17 mouse cellular contexts compared by ENCODE assay signal in the genomic region with DNA sequence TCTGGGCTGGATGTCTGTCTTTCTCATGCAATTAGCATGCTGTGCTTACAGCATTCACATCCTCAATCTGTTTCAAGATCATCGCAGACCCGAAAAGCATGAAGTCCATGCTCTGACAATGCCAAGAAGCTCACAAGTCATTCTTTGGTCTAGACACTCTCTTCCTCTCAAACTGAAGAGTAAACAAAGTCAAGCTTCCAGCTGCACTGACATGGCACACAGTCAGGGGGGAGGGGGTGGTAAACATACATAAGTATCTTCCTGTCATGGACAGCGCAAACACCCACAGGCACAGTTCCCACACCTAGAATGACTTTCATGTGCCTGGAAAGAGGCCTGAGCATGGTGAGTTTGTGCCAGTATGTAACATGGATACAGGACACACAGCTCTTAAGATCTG.
"Had no signal": no experiment of that assay in that cellular context is flagged by ENCODE, and none has a peak within 500 bp of the region (broad histone marks: within the 10 kb centered on the region; RNA-seq: fewer than 3 reads in every experiment).

No protein-coding gene starts in this region.

- H3K4me2 ChIP-seq: liver, embryonic 11.5 days; liver, embryonic 13.5 days; liver, embryonic 15.5 days; midbrain, embryonic 11.5 days; midbrain, embryonic 13.5 days; midbrain, embryonic 15.5 days; neural tube, embryonic 12.5 days; stomach, embryonic 15.5 days had no signal

- H3K36me3 ChIP-seq: liver, embryonic 13.5 days; liver, embryonic 15.5 days; midbrain, embryonic 13.5 days; midbrain, embryonic 15.5 days; neural tube, embryonic 12.5 days; stomach, embryonic 15.5 days had no signal

- H3K9me3 ChIP-seq: liver, embryonic 13.5 days; liver, embryonic 15.5 days; midbrain, embryonic 13.5 days; midbrain, embryonic 15.5 days; neural tube, embryonic 12.5 days; stomach, embryonic 15.5 days had no signal

- H3K9ac ChIP-seq: liver, embryonic 13.5 days; liver, embryonic 15.5 days; liver, postnatal 0 days; midbrain, embryonic 13.5 days; midbrain, embryonic 15.5 days; neural tube, embryonic 12.5 days; stomach, embryonic 15.5 days had no signal

- H3K4me1 ChIP-seq: liver, embryonic 13.5 days; liver, embryonic 15.5 days; megakaryocyte, embryonic 14.5 days; midbrain, embryonic 13.5 days; midbrain, embryonic 15.5 days; neural tube, embryonic 12.5 days had no signal

- ATAC-seq: liver, postnatal 0 days; midbrain, embryonic 13.5 days; midbrain, embryonic 15.5 days had no signal

- DNase-seq: liver; liver, embryonic 13.5 days; liver, postnatal 0 days; right cerebral cortex, postnatal 14 days; thymus, adult 2 months; thymus, postnatal 25 days; thymus, postnatal 4 days had no signal

- H3K27ac ChIP-seq: liver, embryonic 13.5 days; liver, embryonic 15.5 days; macrophage; midbrain, embryonic 13.5 days; midbrain, embryonic 15.5 days; neural tube, embryonic 12.5 days; stomach, embryonic 15.5 days; stomach, postnatal 0 days had no signal

- H3K27me3 ChIP-seq: liver, embryonic 13.5 days; liver, embryonic 15.5 days; megakaryocyte, embryonic 14.5 days; midbrain, embryonic 13.5 days; midbrain, embryonic 15.5 days; neural tube, embryonic 12.5 days; stomach, embryonic 15.5 days had no signal

- H3K4me3 ChIP-seq: liver, embryonic 13.5 days; liver, embryonic 15.5 days; megakaryocyte, embryonic 14.5 days; midbrain, embryonic 13.5 days; midbrain, embryonic 15.5 days; neural tube, embryonic 12.5 days; stomach, embryonic 15.5 days had no signal
